27 mouse cellular contexts compared by ENCODE assay signal in genomic region chr2:143340364-143340763, GRCm38 (mm10).
DNase-seq lines count a peak whose midpoint lies in the region; ATAC-seq lines count a peak whose summit lies in the region.
"Had no signal": no experiment of that assay in that cellular context is flagged by ENCODE, and none has a peak within 500 bp of the region (broad histone marks: within the 10 kb centered on the region; RNA-seq: fewer than 3 reads in every experiment).

No protein-coding gene starts in this region.

- H3K9me3 ChIP-seq in embryonic facial prominence, embryonic 14.5 days (ENCODE audit: control insufficient read depth, low read length): no peaks in the 10 kb centered on the region
- H3K9me3 ChIP-seq in embryonic facial prominence, embryonic 10.5 days: no peaks in the 10 kb centered on the region
- no peaks in the 10 kb centered on the region for H3K9me3 ChIP-seq in limb, embryonic 12.5 days
- H3K9me3 ChIP-seq: embryonic facial prominence, embryonic 12.5 days; forebrain, embryonic 10.5 days; forebrain, embryonic 13.5 days; heart, embryonic 10.5 days; heart, embryonic 13.5 days had no signal

- no peaks in the 10 kb centered on the region; the same call in 1 of the 2 replicates for H3K4me1 ChIP-seq in embryonic facial prominence, embryonic 14.5 days (ENCODE audit: control insufficient read depth, insufficient read depth, low read length)
- no peaks in the 10 kb centered on the region for H3K4me1 ChIP-seq in embryonic facial prominence, embryonic 10.5 days
- H3K4me1 ChIP-seq in limb, embryonic 12.5 days (replicated peaks): peaks cover 8% of the 10 kb centered on the region
- H3K4me1 ChIP-seq: embryonic facial prominence, embryonic 12.5 days; heart, embryonic 10.5 days; heart, embryonic 13.5 days had no signal

- H3K27me3 ChIP-seq in embryonic facial prominence, embryonic 14.5 days (replicated peaks; ENCODE audit: control insufficient read depth, insufficient read depth, low read length): no peaks in the 10 kb centered on the region
- no peaks in the 10 kb centered on the region for H3K27me3 ChIP-seq in embryonic facial prominence, embryonic 10.5 days (replicated peaks; ENCODE audit: low read depth, poor library complexity, severe bottlenecking)
- no peaks in the 10 kb centered on the region for H3K27me3 ChIP-seq in limb, embryonic 12.5 days
- H3K27me3 ChIP-seq: embryonic facial prominence, embryonic 12.5 days; forebrain, embryonic 13.5 days; heart, embryonic 13.5 days; Patski had no signal

- H3K27ac ChIP-seq in embryonic facial prominence, embryonic 14.5 days (replicated peaks; ENCODE audit: low read depth, low read length): no peak overlapping the region
- H3K27ac ChIP-seq in embryonic facial prominence, embryonic 10.5 days (replicated peaks): no peak overlapping the region
- H3K27ac ChIP-seq in limb, embryonic 12.5 days: peak overlapping the region; percentile 41; the same call in 1 of the 2 replicates
- H3K27ac ChIP-seq: embryonic facial prominence, embryonic 12.5 days; forebrain, embryonic 10.5 days; forebrain, embryonic 13.5 days; heart, adult 2 months; heart, embryonic 10.5 days; heart, embryonic 13.5 days; hindbrain, embryonic 14.5 days; hindbrain, postnatal 0 days had no signal

- ATAC-seq in embryonic facial prominence, embryonic 14.5 days (ENCODE audit: low read depth): no peak
- no peak for ATAC-seq in limb, embryonic 12.5 days (ENCODE audit: insufficient number of reproducible peaks, insufficient read depth, low FRiP score, low TSS enrichment, low read depth)
- ATAC-seq in granulocyte monocyte progenitor cell, adult 5-6 weeks (replicated peaks; ENCODE audit: poor library complexity, severe bottlenecking): no peak
- ATAC-seq: forebrain, embryonic 13.5 days; forebrain, embryonic 16.5 days; hindbrain, postnatal 0 days; inflammation-experienced regulatory T-cells, adult 6 months; intestine, embryonic 16.5 days; Patski had no signal

- no peak overlapping the region for H3K9ac ChIP-seq in embryonic facial prominence, embryonic 14.5 days (ENCODE audit: low read depth, low read length)
- H3K9ac ChIP-seq in limb, embryonic 12.5 days (replicated peaks): no peak overlapping the region
- H3K9ac ChIP-seq: embryonic facial prominence, embryonic 12.5 days; forebrain, embryonic 13.5 days; heart, embryonic 13.5 days; hindbrain, embryonic 14.5 days had no signal

- H3K36me3 ChIP-seq in embryonic facial prominence, embryonic 14.5 days (ENCODE audit: control insufficient read depth, insufficient read depth, low read length): no peaks in the 10 kb centered on the region
- H3K36me3 ChIP-seq in embryonic facial prominence, embryonic 10.5 days (replicated peaks): no peaks in the 10 kb centered on the region
- H3K36me3 ChIP-seq in limb, embryonic 12.5 days: no peaks in the 10 kb centered on the region
- H3K36me3 ChIP-seq: embryonic facial prominence, embryonic 12.5 days; forebrain, embryonic 10.5 days; heart, embryonic 10.5 days; heart, embryonic 13.5 days had no signal

- H3K4me3 ChIP-seq in embryonic facial prominence, embryonic 14.5 days (ENCODE audit: low read depth, low read length): no peak overlapping the region
- H3K4me3 ChIP-seq in embryonic facial prominence, embryonic 10.5 days: no peak overlapping the region
- no peak overlapping the region for H3K4me3 ChIP-seq in limb, embryonic 12.5 days (replicated peaks)
- H3K4me3 ChIP-seq: embryonic facial prominence, embryonic 12.5 days; forebrain, embryonic 10.5 days; forebrain, embryonic 13.5 days; heart, adult 2 months; heart, embryonic 10.5 days; heart, embryonic 13.5 days had no signal

- H3K4me2 ChIP-seq in embryonic facial prominence, embryonic 14.5 days (ENCODE audit: low read depth, low read length): no peak overlapping the region
- no peak overlapping the region for H3K4me2 ChIP-seq in limb, embryonic 12.5 days
- H3K4me2 ChIP-seq: embryonic facial prominence, embryonic 12.5 days; forebrain, embryonic 13.5 days; heart, embryonic 13.5 days; hindbrain, embryonic 14.5 days had no signal

- WGBS in embryonic facial prominence, embryonic 14.5 days: 53% methylated on average over 5 of the region's 5 CpGs
- WGBS in embryonic facial prominence, embryonic 10.5 days: 79% methylated on average over 5 of the region's 5 CpGs
- 51% methylated on average over 5 of the region's 5 CpGs for WGBS in limb, embryonic 12.5 days

- DNase-seq in embryonic facial prominence, embryonic 14.5 days (ENCODE audit: low spot score): peak; percentile 17
- no peak for DNase-seq in embryonic facial prominence, embryonic 10.5 days (ENCODE audit: low spot score)
- DNase-seq in 3T3-L1 (ENCODE audit: low read depth, low spot score) (peak; percentile 44), adipocyte (ENCODE audit: low spot score) (peak; percentile 6), MN1 (ENCODE audit: low spot score) (no peak)
- DNase-seq: adrenal gland, postnatal 10 days; cerebellum, adult 11-12 months; cerebellum, adult 8-10 months; cerebellum, postnatal 14 days; gastrocnemius, postnatal 25 days; heart, adult 2 months; heart, postnatal 14 days; heart, postnatal 4 days; kidney, adult 18-20 months had no signal

Comparison
In these comparisons a context has a peak if more than half of its experiments do, and no peak if none do; other contexts are left out.
1. DNase-seq: peak in embryonic facial prominence, embryonic 14.5 days (single experiment), 3T3-L1 (single experiment) and adipocyte (single experiment); none in embryonic facial prominence, embryonic 10.5 days (single experiment) and MN1 (single experiment).